Mouse (Mus musculus): ENCODE measurements around the gene C8g. TPM values are rescaled to one million over a fixed set of nuclear protein-coding genes. Genes with fewer than 3 reads are reported as not detected.
A peak's percentile ranks its signal among the peaks of the same experiment; 100 is the strongest.

The C8g gene
- polyA plus RNA-seq, 1 experiment from 2014 or later: 106 TPM

DNA sequence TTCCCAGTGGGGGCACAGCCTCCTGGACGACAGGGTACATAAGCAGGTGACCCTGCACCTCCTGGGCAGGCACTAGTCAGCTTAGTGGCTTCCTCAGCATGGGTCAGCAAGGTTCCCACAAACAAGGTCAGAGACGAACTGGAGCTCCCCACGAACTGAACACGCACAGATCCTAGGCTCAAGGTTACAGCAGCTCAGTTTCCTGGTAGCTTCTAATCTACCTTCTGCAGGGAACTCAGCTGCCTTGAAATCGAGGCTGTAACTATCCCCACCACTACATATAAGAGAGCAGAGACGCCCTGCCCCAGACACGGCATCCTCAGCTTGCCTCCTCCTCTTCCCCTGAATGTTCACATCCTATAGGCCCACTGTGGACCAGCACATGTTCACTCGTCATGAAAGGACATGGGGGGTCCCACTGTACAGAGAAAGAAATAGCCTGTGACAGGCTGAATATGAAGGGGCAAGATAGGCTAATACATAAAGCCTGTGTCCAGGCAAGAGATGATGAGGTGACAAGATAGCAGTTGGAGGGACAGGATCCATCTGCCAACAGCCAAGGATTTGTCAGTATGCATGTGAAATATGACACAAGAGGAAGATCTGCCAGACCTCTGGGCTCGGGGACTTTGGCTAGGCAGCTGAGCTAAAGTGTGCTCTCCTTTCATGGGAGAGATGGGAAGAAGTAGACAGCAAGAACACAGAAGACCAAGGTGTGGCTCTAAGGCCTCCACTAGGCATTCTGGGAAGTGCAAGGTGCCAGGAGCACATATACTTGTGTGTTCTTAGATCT, 25.2 kb upstream of the C8g start:
- 78% methylated on average over 9 of the region's 9 CpGs for WGBS (ENCODE audit: insufficient replicate concordance)
- ATAC-seq (no peak), DNase-seq (no peak)
- H3K9ac ChIP-seq (replicated peaks): no peak overlapping the region
- no peaks in the 10 kb centered on the region for H3K4me1 ChIP-seq (ENCODE audit: insufficient read depth)
- H3K27ac ChIP-seq (ENCODE audit: low read depth): no peak overlapping the region
- H3K4me2 ChIP-seq (ENCODE audit: low read depth, low read length): no peak overlapping the region
- no peak overlapping the region for H3K4me3 ChIP-seq (ENCODE audit: low read depth, low read length)
- peaks cover 79% of the 10 kb centered on the region for H3K36me3 ChIP-seq (replicated peaks; ENCODE audit: insufficient read depth, low read length)
- H3K9me3 ChIP-seq (ENCODE audit: low read length): no peaks in the 10 kb centered on the region
- no peak for TF ChIP-seq CTCF (IDR thresholded peaks at IDR 0.05; ENCODE audit: low read depth)
- no peak for TF ChIP-seq EP300 (IDR thresholded peaks at IDR 0.05; ENCODE audit: low read depth)
- no peaks in the 10 kb centered on the region for H3K27me3 ChIP-seq (ENCODE audit: insufficient read depth, low read length)

DNA sequence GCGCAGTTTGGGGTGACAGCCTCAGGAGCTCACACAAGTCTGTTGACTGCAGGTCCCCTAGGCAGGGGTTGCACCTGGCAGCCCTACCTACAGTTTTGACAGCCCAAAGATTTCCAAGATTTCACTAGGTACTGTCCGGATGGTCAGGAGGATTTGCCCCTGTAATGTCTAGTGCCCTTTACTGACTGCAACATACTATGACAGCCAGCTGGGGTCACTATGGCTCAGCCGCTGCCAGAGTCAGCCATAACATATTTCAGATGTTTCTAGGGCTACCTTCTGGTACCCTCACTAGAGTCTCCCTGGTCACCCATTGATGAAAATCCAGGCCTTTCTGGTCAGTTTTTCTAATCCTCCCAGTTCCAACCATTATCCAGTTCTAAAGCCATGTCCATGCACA, 8.4 kb upstream of the C8g start:
- ATAC-seq (no peak), DNase-seq (no peak)
- TF ChIP-seq EP300 (IDR thresholded peaks at IDR 0.05; ENCODE audit: low read depth) (no peak), CTCF (IDR thresholded peaks at IDR 0.05; ENCODE audit: low read depth) (peak; percentile 54)
- Histone ChIP-seq H3K4me2 (ENCODE audit: low read depth, low read length) (no peak overlapping the region), H3K4me3 (ENCODE audit: low read depth, low read length) (no peak overlapping the region), H3K4me1 (ENCODE audit: insufficient read depth) (no peaks in the 10 kb centered on the region), H3K27me3 (ENCODE audit: insufficient read depth, low read length) (no peaks in the 10 kb centered on the region), H3K27ac (ENCODE audit: low read depth) (no peak overlapping the region), H3K9ac (replicated peaks) (no peak overlapping the region), H3K9me3 (ENCODE audit: low read length) (no peaks in the 10 kb centered on the region), H3K36me3 (replicated peaks; ENCODE audit: insufficient read depth, low read length) (peaks cover 5% of the 10 kb centered on the region; the same call in 1 of the 2 replicates)
- 65% methylated on average over 3 of the region's 3 CpGs for WGBS (ENCODE audit: insufficient replicate concordance)

DNA sequence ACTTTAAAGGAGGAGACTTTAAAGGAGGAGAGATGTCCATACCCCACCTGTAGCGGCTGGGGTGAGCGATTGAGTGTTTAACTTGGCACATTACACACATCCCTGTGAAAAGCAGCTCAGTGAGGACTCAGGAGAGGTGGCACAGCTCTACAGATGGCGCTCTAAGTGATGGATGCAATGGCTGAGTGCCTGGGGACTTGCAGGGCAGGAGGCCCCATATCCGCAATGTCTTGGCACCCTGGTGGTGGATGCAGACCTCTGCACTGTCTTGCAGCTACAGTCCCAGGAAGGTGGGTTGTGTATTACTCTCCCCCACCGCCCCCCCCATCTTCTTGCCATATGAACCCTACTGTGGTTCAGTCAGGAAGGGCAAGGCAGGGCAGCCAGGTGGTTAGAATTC, 5.4 kb upstream of the C8g start:
- H3K4me2 ChIP-seq (ENCODE audit: low read depth, low read length): no peak overlapping the region
- no peak overlapping the region for H3K4me3 ChIP-seq (ENCODE audit: low read depth, low read length)
- H3K27me3 ChIP-seq (ENCODE audit: insufficient read depth, low read length): no peaks in the 10 kb centered on the region
- H3K9me3 ChIP-seq (ENCODE audit: low read length): no peaks in the 10 kb centered on the region
- 52% methylated on average over 5 of the region's 5 CpGs for WGBS (ENCODE audit: insufficient replicate concordance)
- peaks cover 4% of the 10 kb centered on the region for H3K4me1 ChIP-seq (ENCODE audit: insufficient read depth)
- peaks cover 16% of the 10 kb centered on the region for H3K36me3 ChIP-seq (replicated peaks; ENCODE audit: insufficient read depth, low read length)
- no peak for DNase-seq
- no peak overlapping the region for H3K9ac ChIP-seq (replicated peaks)
- H3K27ac ChIP-seq (ENCODE audit: low read depth): no peak overlapping the region
- no peak for TF ChIP-seq EP300 (IDR thresholded peaks at IDR 0.05; ENCODE audit: low read depth)
- TF ChIP-seq CTCF (IDR thresholded peaks at IDR 0.05; ENCODE audit: low read depth): peak; percentile 57
- no peak for ATAC-seq

DNA sequence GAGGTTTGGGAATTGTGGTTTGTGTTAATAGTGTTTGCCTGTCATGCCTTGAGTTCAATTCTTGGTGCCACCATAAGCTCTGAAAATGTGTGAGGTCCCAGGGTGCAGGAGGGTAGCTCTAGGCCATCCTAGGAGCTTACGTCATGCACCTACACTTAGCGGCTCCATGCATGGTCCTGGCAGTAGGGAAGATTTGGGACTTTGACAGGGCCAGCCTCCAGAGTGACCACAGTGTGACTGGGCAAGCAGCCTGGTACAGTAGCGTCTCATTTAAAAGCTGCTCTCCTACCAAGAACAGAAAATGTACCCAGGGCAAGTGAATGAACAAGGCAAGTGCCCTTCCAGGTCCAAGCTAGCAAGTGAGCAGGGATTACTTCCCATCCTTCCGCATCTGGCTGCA, 4.3 kb upstream of the C8g start:
- Histone ChIP-seq H3K9ac (replicated peaks) (no peak overlapping the region), H3K4me1 (ENCODE audit: insufficient read depth) (peaks cover 14% of the 10 kb centered on the region), H3K27ac (ENCODE audit: low read depth) (no peak overlapping the region), H3K4me3 (ENCODE audit: low read depth, low read length) (no peak overlapping the region), H3K27me3 (ENCODE audit: insufficient read depth, low read length) (no peaks in the 10 kb centered on the region), H3K4me2 (ENCODE audit: low read depth, low read length) (no peak overlapping the region), H3K36me3 (replicated peaks; ENCODE audit: insufficient read depth, low read length) (peaks cover 16% of the 10 kb centered on the region), H3K9me3 (ENCODE audit: low read length) (no peaks in the 10 kb centered on the region)
- ATAC-seq: no peak
- no peak for DNase-seq
- TF ChIP-seq CTCF (IDR thresholded peaks at IDR 0.05; ENCODE audit: low read depth): no peak
- WGBS (ENCODE audit: insufficient replicate concordance): 80% methylated on average over 4 of the region's 4 CpGs

DNA sequence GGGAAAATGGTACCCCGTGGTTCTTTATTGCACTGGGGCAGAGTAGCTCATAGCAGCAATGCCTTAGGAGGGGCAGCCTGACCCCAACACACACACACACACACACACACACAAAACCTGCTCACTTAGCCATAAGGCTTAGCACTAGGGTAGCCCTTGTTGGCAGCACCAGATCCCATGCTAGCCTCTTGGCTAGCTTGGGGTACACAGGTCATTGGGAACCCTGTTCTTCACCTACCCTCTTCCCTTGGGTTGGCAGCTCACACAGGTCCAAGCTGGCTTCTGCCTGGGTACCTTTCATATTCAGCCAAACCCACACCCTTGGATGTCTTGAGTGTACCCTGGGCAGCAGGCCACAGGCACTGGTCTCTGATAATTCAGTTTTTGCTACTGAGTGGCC, 3.5 kb upstream of the C8g start:
- Histone ChIP-seq H3K27me3 (ENCODE audit: insufficient read depth, low read length) (no peaks in the 10 kb centered on the region), H3K9me3 (ENCODE audit: low read length) (no peaks in the 10 kb centered on the region), H3K4me2 (ENCODE audit: low read depth, low read length) (no peak overlapping the region), H3K36me3 (replicated peaks; ENCODE audit: insufficient read depth, low read length) (peaks cover 16% of the 10 kb centered on the region), H3K4me1 (ENCODE audit: insufficient read depth) (peaks cover 19% of the 10 kb centered on the region), H3K4me3 (ENCODE audit: low read depth, low read length) (no peak overlapping the region), H3K27ac (ENCODE audit: low read depth) (no peak overlapping the region), H3K9ac (replicated peaks) (no peak overlapping the region)
- TF ChIP-seq EP300 (IDR thresholded peaks at IDR 0.05; ENCODE audit: low read depth) (no peak), CTCF (IDR thresholded peaks at IDR 0.05; ENCODE audit: low read depth) (no peak)
- no peak for ATAC-seq
- DNase-seq: no peak
- WGBS (ENCODE audit: insufficient replicate concordance): 82% methylated on average over 1 of the region's 1 CpGs

DNA sequence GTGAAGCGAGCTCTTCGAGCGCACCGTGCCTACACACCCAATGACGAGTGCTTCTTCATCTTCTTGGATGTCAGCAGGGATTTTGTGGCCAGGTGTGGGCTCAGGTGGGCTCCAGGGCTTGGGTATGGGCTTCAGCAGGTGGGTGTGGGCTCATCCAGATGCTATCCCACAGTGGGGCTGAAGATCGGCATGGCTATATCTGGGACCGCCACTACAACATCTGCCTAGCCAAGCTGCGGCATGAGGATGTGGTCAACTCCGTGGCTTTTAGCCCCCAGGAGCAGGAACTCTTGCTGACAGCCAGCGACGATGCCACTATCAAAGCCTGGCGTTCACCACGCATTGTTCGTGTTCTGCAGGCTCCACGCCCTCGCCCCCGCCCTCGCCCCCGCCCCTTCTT, 3.0 kb upstream of the C8g start:
- Histone ChIP-seq H3K9ac (replicated peaks) (no peak overlapping the region), H3K27me3 (ENCODE audit: insufficient read depth, low read length) (no peaks in the 10 kb centered on the region), H3K4me2 (ENCODE audit: low read depth, low read length) (no peak overlapping the region), H3K9me3 (ENCODE audit: low read length) (no peaks in the 10 kb centered on the region), H3K27ac (ENCODE audit: low read depth) (no peak overlapping the region), H3K4me1 (ENCODE audit: insufficient read depth) (peaks cover 22% of the 10 kb centered on the region), H3K4me3 (ENCODE audit: low read depth, low read length) (no peak overlapping the region), H3K36me3 (replicated peaks; ENCODE audit: insufficient read depth, low read length) (peaks cover 16% of the 10 kb centered on the region)
- no peak for TF ChIP-seq EP300 (IDR thresholded peaks at IDR 0.05; ENCODE audit: low read depth)
- no peak for TF ChIP-seq CTCF (IDR thresholded peaks at IDR 0.05; ENCODE audit: low read depth)
- 70% methylated on average over 19 of the region's 19 CpGs for WGBS (ENCODE audit: insufficient replicate concordance)
- ATAC-seq (no peak), DNase-seq (no peak)
